Mouse (Mus musculus) limb, embryonic 14.5 days (tissue): ENCODE measurements around the gene Htr2a. TPM values are rescaled to one million over a fixed set of nuclear protein-coding genes. Genes with fewer than 3 reads are reported as not detected.

Experiments
- ATAC-seq: fragments of 200-750 bp; cut with Nextera tagmentation; 2 replicates; pipeline ENCODE4 v1.8.0; 2017; ENCODE audit warnings: low read depth, moderate number of reproducible peaks, moderate TSS enrichment; ENCODE audit not compliant: low FRiP score
- DNase-seq: peaks from one replicate; pipeline ENCODE4 v3.0.0-alpha.2; 2015; ENCODE audit warnings: low spot score
- H3K27ac ChIP-seq: fragments of 300-500 bp; sonication (generic); replicated peaks from 2 replicates; pipeline ENCODE4 v1.5.1; 2014; ENCODE audit warnings: low read depth, mild to moderate bottlenecking, low read length, moderate library complexity, mixed read lengths
- H3K27me3 ChIP-seq: fragments of 300-500 bp; sonication (generic); 2 replicates; pipeline ENCODE4 v1.6.1; 2014; ENCODE audit warnings: low read length, mixed read lengths; ENCODE audit not compliant: control insufficient read depth, insufficient read depth
- H3K36me3 ChIP-seq: fragments of 300-500 bp; sonication (generic); 2 replicates; pipeline ENCODE4 v1.6.1; 2014; ENCODE audit warnings: mild to moderate bottlenecking, low read length, moderate library complexity, mixed read lengths; ENCODE audit not compliant: control insufficient read depth, insufficient read depth
- H3K4me1 ChIP-seq: fragments of 300-500 bp; sonication (generic); 2 replicates; pipeline ENCODE4 v1.6.1; 2014; ENCODE audit warnings: antibody characterized with exemption, low read length, mixed read lengths; ENCODE audit not compliant: control insufficient read depth, insufficient read depth
- H3K4me2 ChIP-seq: fragments of 300-500 bp; sonication (generic); replicated peaks from 2 replicates; pipeline ENCODE4 v1.6.1; 2014; ENCODE audit warnings: low read depth, mild to moderate bottlenecking, low read length, moderate library complexity; ENCODE audit not compliant: severe bottlenecking
- H3K4me3 ChIP-seq: fragments of 300-500 bp; sonication (generic); replicated peaks from 2 replicates; pipeline ENCODE4 v1.5.1; 2014; ENCODE audit warnings: low read length
- H3K9ac ChIP-seq: fragments of 300-500 bp; sonication (generic); 2 replicates; pipeline ENCODE4 v1.6.1; 2014; ENCODE audit warnings: mild to moderate bottlenecking, low read depth, low read length, moderate library complexity; ENCODE audit not compliant: severe bottlenecking
- H3K9me3 ChIP-seq: fragments of 300-500 bp; sonication (generic); 2 replicates; pipeline ENCODE4 v1.6.1; 2016; ENCODE audit warnings: low read length; ENCODE audit not compliant: control insufficient read depth
- POLR2A ChIP-seq: fragments of 200-500 bp; IDR thresholded peaks from 2 replicates; pipeline ENCODE4 v1.8.0; 2012; ENCODE audit warnings: inconsistent platforms, mild to moderate bottlenecking, moderate library complexity, borderline replicate concordance; ENCODE audit not compliant: insufficient read depth, insufficient read length; ENCODE audit errors: extremely low read depth
- WGBS: fragments of 180-500 bp; shearing (Covaris S2); extraction: QIAGEN DNeasy Blood & Tissue Kit; methylation state at CpG from one replicate; pipeline ENCODE4 v1.1.7; 2014; 5-methylcytosine and 5-hydroxymethylcytosine counted together
- polyA plus RNA-seq, 2 experiments: library from polyadenylated mRNA; depleted of rRNA in 1 of 2; stranded (reverse) in 1 of 2; unstranded in 1 of 2; fragments of >200 nt; fragmentation: Nextera tagmentation in 1 of 2; extraction: Ambion mirVana in 1 of 2; gene quantifications; 2 replicates each; pipeline versions ENCODE4 v1.2.1 to v1.2.3; 2012 to 2014

Htr2a gene
- polyA plus RNA-seq, 2 experiments: 1.2 to 1.8 TPM

DNA sequence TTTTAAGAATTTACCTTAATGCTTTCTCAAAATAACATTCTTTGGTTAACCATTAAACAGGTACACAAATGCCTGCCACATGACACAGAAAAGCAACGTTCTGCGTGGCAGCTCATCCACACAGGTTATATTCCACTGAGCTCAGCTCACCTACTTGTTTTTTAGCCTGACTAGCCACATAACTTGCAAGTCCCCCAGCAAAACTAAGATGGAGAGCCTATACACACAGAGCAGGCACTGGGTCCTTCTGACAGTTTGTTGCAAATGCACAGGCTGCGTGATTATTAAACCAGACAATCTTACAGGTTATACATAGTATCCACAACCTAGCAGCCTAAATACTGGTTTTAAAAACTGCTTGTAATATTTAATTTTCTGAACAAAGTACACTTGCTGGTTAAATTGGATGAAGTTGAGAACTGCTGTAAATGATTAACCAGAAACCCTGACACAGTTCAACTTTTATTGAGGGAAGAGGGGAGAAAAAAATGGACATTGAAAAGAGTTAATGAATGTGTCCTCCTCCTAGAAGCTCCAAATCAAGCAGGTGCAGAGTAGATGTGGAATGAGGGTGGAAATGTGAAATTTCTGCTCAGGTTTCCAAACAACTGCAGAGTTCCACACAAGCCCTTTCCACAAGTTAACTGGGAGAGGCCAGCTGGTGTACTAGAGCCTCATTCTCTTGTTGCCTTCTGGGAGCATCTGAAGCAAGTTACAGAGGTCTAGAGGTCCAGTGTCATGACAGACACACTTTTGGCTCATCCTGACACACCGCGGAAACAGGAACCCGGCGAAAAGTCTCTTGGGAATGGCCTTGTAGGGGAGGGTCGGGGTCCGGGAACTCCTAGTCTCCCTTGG lies 90.8 kb downstream of the Htr2a start:
- peaks cover 5% of the 10 kb centered on the region; the same call in 1 of the 2 replicates for H3K4me1 ChIP-seq
- H3K36me3 ChIP-seq: peaks cover 11% of the 10 kb centered on the region
- peak overlapping the region; percentile 71 for H3K4me2 ChIP-seq
- H3K27me3 ChIP-seq: no peaks in the 10 kb centered on the region
- no peaks in the 10 kb centered on the region for H3K9me3 ChIP-seq
- TF ChIP-seq POLR2A: no peak
- peak overlapping the region; percentile 90 for H3K4me3 ChIP-seq
- DNase-seq (no peak), ATAC-seq (peak; percentile 34; the same call in 1 of the 2 replicates)
- H3K27ac ChIP-seq: no peak overlapping the region
- H3K9ac ChIP-seq: peak overlapping the region; percentile 84; the same call in 1 of the 2 replicates
- 25% methylated on average over 9 of the region's 9 CpGs for WGBS

- Histone ChIP-seq H3K27me3 (no peaks in the 10 kb centered on the region), H3K4me3 (peak within 1 kb of the TSS; percentile 90), H3K27ac (peak within 1 kb of the TSS; percentile 53), H3K4me2 (peak within 1 kb of the TSS; percentile 71), H3K9ac (peak within 1 kb of the TSS; percentile 84), H3K36me3 (peaks cover 19% of the 10 kb centered on the region), H3K4me1 (peaks cover 5% of the 10 kb centered on the region; the same call in 1 of the 2 replicates), H3K9me3 (no peaks in the 10 kb centered on the region)
- peak; percentile 98 for ATAC-seq
- peak; percentile 71; the same call in 1 of the 2 replicates for TF ChIP-seq POLR2A
- DNase-seq: peak; percentile 96
- under 1% methylated on average over 47 of the region's 53 CpGs for WGBS
Measured at GRCm38 (mm10) chr14:74732079-74732783, 91.6 kb downstream of the Htr2a start, which contains the start of gene Esd. Gene Esd, plus strand, starts transcription at chr14:74732297.

GRCm38 (mm10) chr14:74733397-74733796 lies 92.8 kb downstream of the Htr2a start:
- Histone ChIP-seq H3K27ac (no peak overlapping the region), H3K36me3 (peaks cover 27% of the 10 kb centered on the region), H3K4me2 (peak overlapping the region; percentile 71), H3K4me3 (peak overlapping the region; percentile 90), H3K9me3 (no peaks in the 10 kb centered on the region), H3K4me1 (peaks cover 5% of the 10 kb centered on the region; the same call in 1 of the 2 replicates), H3K9ac (peak overlapping the region; percentile 84), H3K27me3 (no peaks in the 10 kb centered on the region)
- WGBS: 64% methylated on average over 2 of the region's 2 CpGs
- no peak for DNase-seq
- no peak for TF ChIP-seq POLR2A
- no peak for ATAC-seq

GRCm38 (mm10) chr14:74735471-74735870 lies 94.8 kb downstream of the Htr2a start:
- TF ChIP-seq POLR2A: no peak
- H3K4me1 ChIP-seq: peaks cover 5% of the 10 kb centered on the region; the same call in 1 of the 2 replicates
- no peak for ATAC-seq
- no peak for DNase-seq
- no peak overlapping the region for H3K4me3 ChIP-seq
- H3K9ac ChIP-seq: no peak overlapping the region
- no peaks in the 10 kb centered on the region for H3K9me3 ChIP-seq
- H3K36me3 ChIP-seq: peaks cover 47% of the 10 kb centered on the region
- H3K4me2 ChIP-seq: no peak overlapping the region
- 71% methylated on average over 6 of the region's 6 CpGs for WGBS
- no peak overlapping the region for H3K27ac ChIP-seq
- H3K27me3 ChIP-seq: no peaks in the 10 kb centered on the region

- 97% methylated on average over 6 of the region's 6 CpGs for WGBS
- H3K36me3 ChIP-seq: peaks cover 61% of the 10 kb centered on the region
- ATAC-seq: no peak
Measured at GRCm38 (mm10) chr14:74736850-74737249, 96.2 kb downstream of the Htr2a start.

More at GRCm38 (mm10) chr14:74736850-74737249, 96.2 kb downstream of the Htr2a start:
- Histone ChIP-seq H3K4me1 (peaks cover 5% of the 10 kb centered on the region; the same call in 1 of the 2 replicates), H3K27me3 (no peaks in the 10 kb centered on the region), H3K27ac (no peak overlapping the region), H3K4me2 (no peak overlapping the region), H3K9me3 (no peaks in the 10 kb centered on the region), H3K9ac (no peak overlapping the region), H3K4me3 (no peak overlapping the region)
- no peak for DNase-seq
- TF ChIP-seq POLR2A: no peak

Other genes with a start within 250 kb of the Htr2a start
- 167 and 174 TPM in 2 replicates for gene Esd, start 91.5 kb downstream of the Htr2a start, polyA plus RNA-seq (2012; rRNA removed)
- gene Esd, start 91.5 kb downstream of the Htr2a start, polyA plus RNA-seq (2014; fragmentation: Nextera tagmentation; extraction: Ambion mirVana): 315 and 339 TPM in 2 replicates